Mouse (Mus musculus) left cerebral cortex, postnatal 10 days (tissue): ENCODE results near the gene Gpr142. TPM values are rescaled to one million over a fixed set of nuclear protein-coding genes. Genes with fewer than 3 reads are reported as not detected.

Source experiments
- DNase-seq, 2 experiments: peaks; one replicate each; pipeline ENCODE4 v3.0.0; 2021 to 2022; ENCODE audit warnings: low spot score in 2 of 2, mixed read lengths in 1 of 2; ENCODE audit errors: extremely low spot score in 1 of 2
- intact Hi-C: fragments of 180-260 bp; cut with DNase I; formaldehyde crosslinking; loops from one replicate; pipeline ENCODE4 v1.15.1; 2025
- total RNA-seq, 2 experiments: library from RNA; stranded (reverse); gene quantifications; 2 replicates each; pipeline ENCODE4 v1.2.3; 2021

Gpr142 gene
- total RNA-seq, 2 experiments from 2014 or later = not detected

- intact Hi-C loops = no loop called here
- no peak for DNase-seq
Observed at GRCm38 (mm10) chr11:114826686-114827085, 28.0 kb downstream of the Gpr142 start.

GRCm38 (mm10) chr11:114829499-114830432 is 31.0 kb downstream of the Gpr142 start:
- intact Hi-C loops = no loop called here
- peak in 1 of 2 experiments; percentile 71 for DNase-seq

DNA sequence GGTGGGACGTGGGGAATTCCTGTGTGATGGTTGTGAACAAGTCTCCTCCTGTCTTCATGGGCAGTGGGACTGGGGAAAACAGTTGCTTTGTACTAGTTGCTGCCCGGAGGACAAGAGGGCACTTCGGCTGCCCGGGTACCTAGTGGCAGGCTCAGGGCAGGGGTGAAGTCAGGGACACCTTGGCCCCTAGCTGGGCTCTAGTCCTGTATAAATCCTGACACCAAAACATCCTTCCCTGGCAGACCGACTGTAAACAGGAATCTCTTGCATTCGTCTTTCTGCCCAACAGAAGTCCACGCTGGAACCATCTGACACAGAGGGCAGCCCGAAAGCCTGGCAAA is 31.7 kb downstream of the Gpr142 start:
- intact Hi-C loops = no loop called here
- DNase-seq = no peak

- DNase-seq = no peak
- intact Hi-C loops = no loop called here
Observed at GRCm38 (mm10) chr11:114833166-114833565, 34.4 kb downstream of the Gpr142 start.

DNA sequence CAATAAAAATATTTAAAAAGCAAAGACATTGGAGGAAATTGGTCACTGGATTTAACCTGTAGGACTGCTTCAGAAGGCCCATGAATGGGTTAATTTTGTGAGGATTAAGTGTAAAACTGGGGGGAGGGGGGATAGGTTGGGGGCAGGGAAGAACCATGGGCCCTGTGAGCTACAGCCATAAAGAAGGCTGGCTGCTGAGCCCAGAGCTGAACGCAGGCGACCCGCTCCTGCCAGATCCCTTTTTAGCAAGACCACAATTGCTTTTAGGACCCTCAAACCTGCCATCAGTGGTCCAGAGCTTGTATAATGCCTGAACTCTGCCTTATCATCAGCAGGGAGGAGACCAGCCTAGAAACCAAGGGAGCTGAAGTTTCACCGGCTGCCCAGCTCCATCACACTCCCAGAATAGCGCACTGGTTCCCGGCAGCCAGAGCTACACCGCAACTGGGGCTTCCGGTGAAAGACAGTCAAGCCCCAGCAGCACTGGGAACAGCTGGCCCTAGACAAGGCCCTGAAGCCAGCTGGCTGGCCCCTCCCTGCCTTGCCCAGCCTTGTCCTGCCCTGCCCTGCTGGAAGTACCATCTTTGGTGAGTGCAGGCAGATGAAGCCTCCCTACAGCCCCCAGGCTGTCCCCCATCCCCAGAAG is 45.2 kb downstream of the Gpr142 start:
- intact Hi-C loops = no loop called here
- peak in 1 of 2 experiments; percentile 71 for DNase-seq

GRCm38 (mm10) chr11:114844464-114845220 is 45.9 kb downstream of the Gpr142 start:
- no peak for DNase-seq
- intact Hi-C loops = no loop called here

DNA sequence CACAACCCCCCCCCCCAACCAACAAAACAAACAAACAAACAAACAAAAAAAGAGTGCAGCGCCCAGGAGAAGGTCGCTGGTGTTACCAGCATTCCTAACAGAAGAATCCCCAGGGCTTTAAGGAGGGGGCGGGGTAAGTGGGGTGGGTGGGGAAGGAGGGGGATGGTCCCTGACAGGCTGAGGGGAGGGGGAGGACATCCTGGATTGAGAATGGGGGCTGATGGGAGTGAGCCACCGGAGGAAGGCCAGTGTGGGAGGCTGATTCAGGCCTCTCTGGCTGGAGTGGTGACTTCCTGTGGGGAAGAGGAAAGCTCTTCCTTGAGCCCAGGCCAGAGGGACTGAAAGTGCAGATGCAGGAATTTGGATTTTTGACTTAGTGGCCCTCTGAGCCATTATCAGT is 47.6 kb downstream of the Gpr142 start:
- no peak for DNase-seq
- intact Hi-C loops = no loop called here

DNA sequence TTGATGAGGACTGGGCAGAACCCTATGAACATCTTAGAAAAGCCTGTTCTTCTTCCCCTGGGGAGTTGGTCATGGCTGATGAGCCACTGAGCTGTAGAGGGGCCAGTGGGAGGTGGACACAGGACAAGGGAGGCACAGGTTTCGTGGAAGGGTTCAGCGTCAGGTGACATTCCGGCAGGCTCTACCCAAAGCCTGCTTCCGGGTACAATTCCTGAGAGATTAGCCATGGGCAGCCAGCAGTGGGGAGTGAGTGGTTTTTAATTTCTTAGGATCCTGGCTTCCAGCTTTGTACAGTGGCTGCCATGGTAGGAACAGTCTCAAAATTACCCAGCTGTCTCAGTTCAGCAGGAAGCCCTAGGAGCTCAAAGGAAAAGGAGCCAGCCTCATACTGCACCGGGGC is 48.3 kb downstream of the Gpr142 start:
- DNase-seq = no peak
- intact Hi-C loops = no loop called here

DNA sequence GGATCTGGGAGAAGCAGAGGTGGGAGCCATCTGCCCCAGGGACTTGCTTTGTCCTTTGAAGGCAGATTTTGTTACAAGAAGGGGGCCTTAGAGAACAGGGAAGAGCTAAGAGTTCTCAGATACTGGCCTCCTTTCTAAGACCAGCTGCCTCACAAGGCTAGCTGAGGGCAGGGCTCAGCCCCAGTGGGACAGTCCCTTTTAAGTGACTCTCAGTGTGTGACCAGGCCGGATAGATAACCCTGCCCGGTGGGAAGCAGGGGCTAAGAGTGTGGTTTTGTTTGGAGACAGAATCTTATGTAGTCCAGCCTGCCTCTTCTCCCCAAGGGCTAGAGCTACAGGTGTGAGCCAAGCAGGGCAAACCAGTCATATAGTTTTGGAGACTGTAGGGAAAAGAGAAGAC is 50.8 kb downstream of the Gpr142 start:
- DNase-seq = no peak
- intact Hi-C loops = no loop called here

DNA sequence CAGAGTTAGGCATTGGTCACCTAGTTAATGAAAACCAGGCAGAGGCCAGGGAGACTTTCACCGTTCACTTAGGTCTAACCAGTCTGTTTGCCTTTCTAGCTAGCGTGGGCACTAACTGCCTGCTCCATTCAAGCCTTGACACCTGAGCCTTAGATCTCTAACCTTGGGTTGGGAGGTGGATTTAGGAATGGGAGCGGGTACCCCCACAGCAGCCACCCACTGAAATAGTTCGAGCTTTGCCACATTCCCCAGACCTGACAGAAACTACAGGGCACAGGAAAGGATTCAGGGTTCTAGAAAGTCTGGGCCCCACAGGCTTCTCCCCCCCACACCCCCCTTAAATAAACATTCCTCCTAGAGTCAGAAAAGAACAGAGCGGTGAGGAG is 51.3 kb downstream of the Gpr142 start:
- DNase-seq = no peak
- intact Hi-C loops = no loop called here

DNA sequence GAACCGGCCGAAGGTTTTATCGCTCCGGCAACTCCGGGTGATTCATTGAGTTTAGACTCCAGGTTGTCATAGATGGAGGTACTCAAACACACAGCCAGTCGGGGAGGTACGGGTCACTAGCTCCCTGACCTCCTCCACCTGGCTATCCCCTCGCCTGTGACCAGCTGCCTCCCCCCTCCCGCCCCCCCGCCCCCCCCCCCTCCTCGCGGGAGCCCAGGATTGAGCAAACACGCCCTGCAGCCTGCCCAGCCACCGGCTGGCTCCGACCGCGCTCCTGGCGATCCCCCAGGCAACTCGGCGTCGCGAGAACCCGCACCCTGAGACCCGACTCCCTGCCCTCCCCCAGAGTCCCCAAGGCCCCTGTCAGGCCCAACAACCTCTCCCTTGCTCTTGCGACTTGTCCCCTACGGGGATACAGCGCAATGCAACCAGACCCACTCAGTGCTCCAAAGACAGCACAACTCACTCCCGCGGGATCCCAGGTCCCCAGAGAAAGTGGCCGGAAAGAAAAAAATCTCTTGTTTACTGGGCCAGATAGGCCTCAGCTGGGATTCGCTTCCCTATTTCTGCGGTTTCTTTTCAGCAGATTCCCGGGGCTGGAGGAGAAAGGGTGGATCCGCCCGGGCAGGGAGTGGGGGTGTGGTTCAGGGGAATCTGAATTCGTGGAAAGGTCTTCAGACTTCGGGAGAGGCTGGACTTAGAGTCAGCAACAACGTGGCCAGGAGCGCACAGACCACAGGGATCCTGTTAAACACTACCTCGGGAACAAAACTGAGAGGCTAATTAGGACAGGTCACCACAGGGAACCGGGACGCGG is 51.9 kb downstream of the Gpr142 start, which contains the start of gene Gprc5c:
Gprc5c (plus strand) TSS at position 701 of the 817 bp plus-strand sequence.
- intact Hi-C loops = no loop called here
- peak in 1 of 2 experiments; percentile 77 for DNase-seq

DNA sequence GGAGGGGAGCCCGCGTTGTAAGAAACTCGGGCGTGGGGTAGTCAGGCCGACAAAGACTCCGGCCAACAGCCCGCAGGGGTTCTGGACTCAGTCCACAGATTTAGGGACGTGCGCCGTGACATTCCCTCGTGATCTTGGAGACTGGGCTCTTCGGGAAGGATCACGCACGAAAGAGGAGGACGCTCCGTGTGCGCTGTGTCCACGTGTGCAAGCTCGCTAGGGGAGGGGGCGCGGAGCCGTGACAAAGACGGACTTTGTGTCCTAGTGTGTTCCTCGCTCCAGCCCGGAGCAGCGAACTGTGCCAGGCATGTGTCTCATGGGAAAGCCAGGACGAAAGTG is 52.5 kb downstream of the Gpr142 start:
- peak in 1 of 2 experiments; percentile 74 for DNase-seq
- intact Hi-C loops = no loop called here

DNA sequence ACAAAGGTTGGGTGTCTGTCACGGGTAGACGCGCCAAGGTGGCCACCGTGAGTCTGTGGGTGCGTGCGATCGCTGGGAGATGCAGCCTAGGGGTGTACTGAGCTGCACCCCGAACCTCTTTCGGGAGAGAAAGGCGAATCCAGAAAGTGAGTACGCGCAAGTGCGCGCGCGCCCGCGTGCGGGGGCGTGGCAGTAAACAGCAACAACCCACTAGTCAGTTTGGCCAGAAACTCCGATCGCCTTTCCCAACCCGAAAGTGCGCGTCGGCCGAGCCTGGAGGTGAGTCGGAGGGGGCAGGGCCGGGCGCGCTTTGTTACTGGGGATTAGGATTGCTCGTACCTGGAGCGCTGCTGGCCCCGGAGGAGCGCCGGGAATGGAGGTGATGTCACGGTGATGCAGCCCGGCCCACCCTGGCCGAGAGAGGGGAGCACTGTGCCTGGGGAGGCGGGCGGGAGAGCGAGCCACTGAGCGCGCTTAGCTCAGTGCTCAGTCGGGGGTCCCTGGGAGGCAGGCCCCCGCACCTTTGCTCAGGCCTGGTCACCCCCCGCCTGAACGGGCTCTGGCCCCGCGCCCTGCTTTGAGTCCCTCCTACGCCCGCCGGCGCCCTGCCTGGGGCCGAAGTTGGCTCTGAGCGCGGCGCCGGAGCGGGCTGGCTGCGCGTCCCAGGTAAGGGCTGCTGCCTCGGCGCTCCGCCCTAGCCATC is 53.0 kb downstream of the Gpr142 start:
- peak in 1 of 2 experiments; percentile 81 for DNase-seq
- intact Hi-C loops = no loop called here

- intact Hi-C loops = no loop called here
- no peak for DNase-seq
Observed at GRCm38 (mm10) chr11:114852311-114853173, 53.8 kb downstream of the Gpr142 start.

- intact Hi-C loops = no loop called here
- no peak for DNase-seq
Observed at GRCm38 (mm10) chr11:114853174-114853838, 54.6 kb downstream of the Gpr142 start.

DNA sequence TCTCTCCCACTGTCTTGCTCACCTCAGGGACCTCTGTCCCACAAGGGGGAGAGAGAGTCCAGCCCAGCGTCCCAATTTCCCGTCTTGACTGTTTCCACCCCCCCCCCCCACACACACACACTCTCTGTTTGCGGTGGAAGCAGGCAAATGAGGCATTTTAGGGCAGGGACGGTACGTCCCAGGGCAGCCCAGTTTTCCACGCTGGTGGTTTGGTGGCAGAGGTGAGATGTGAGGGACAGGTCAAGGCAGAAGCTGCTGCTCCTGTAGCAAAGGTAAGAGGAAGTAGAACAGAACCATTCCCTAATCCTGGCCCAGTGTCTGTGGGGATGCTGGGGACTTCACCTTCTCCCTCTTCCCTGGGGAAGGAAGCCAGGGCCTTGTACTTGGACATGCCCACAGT is 55.9 kb downstream of the Gpr142 start:
- no peak for DNase-seq

DNA sequence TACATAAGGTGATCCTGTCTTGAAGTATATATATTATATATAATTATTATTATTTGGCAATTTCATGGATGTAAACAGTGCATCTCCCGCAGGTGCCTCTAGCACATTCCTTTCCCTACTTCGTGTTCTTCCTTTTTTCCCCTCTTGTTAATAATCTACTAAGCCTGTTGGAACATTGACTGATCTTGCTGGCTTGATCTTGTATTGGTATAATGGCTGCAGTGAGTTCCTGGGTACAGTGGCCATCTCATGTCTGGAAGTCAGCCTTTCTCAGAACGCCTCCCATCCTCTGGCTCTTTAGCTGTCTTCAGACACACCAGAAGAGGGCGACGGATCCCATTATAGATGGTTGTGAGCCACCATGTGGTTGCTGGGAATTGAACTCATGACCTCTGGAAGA is 57.4 kb downstream of the Gpr142 start:
- DNase-seq = no peak
- intact Hi-C loops = no loop called here

More for the DNA sequence above, 55.9 kb downstream of the Gpr142 start:
- intact Hi-C loops = no loop called here
